Mouse (Mus musculus) kidney, postnatal 36 days (tissue): ENCODE results near the gene Ccnyl1.
"Not testable (repeated sequence)": the region's sequence is repeated elsewhere in the genome, so short reads cannot be mapped to it uniquely, and the experiment has no call there.

Experiments used
- DNase-seq, 2 experiments: peaks; one replicate each; pipeline ENCODE4 v3.0.0; 2021 to 2022; ENCODE audit warnings: mixed read lengths in 2 of 2

Ccnyl1 gene

DNA sequence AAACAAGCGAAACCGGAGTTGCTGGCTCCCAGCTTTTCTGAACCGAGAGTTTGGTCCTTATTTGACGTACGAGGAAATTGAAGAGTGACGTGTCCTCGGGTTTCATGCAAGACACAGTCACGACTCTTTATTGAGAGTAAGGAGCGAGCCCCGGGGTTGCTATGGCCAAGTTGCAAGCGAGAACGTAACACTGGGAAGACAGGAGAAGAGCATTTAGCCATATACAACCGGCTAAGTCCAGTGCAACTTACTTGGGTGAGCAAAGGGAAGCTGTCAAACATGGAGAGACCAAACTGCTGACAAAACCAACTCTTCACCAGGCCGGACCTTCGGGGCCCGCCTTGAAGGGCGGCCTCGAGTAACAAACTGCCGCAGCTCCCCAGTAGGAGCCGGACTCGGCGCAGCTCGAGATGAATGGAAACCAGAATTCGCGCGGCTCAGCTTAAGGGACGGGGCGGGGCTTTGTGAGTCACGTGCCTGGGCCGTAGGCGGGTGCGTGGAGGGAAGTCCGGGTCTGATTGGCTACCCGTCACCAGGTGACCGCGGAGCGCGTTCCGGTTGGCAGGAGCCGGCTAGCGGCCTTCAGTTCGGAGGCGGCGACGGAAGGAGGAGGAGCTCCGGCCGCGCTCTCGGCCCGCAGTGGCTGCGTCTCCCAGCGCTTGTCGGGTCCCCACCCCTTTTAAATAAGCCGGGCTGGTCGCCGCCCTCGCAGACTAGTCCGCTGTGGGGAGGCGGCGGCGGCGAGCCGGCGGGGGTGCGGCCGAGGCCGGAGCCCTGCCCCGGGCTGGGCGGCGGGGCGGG, at the start of gene Ccnyl1:
TSS of gene Ccnyl1 (plus strand) at position 243 of the 801 bp plus-strand sequence.
- DNase-seq = peak; percentile 98 to 99

DNA sequence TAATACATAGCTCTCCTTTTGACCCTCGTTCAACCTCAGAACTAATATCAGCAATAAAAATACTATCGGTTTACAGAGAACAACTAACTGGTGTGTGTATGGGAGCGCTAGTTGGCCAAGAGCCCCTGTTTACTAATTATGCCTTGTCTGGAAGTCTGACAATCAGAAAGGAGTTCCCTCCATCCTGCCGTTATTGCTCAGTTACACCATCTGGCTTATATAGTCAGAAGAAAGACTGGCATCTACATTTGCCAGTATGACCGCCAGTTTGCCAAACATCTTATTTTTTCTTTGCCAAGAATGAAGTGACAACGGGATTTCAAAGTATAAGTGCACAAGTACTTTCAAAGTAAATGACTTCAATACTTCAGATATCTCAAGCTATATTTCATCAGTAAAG, 49.2 kb upstream of the Ccnyl1 start:
- no peak for DNase-seq

DNA sequence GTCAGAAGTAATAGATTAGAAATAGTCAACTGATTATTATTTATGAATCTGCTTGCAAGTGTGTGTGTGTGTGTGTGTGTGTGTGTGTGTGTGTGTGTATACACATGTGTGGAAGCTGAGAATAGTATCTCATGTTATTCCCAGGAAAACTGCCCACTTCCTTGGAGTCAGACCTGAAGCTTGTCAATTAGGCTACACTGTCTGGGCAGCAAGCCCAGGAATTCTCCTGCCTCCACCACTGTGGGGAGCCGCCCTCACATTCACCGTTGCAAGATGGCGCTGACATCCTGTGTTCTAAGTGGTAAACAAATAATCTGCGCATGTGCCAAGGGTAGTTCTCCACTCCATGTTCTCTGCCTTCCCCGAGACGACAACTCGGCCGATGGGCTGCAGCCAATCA, 47.7 kb upstream of the Ccnyl1 start:
- not testable (repeated sequence) for DNase-seq

DNA sequence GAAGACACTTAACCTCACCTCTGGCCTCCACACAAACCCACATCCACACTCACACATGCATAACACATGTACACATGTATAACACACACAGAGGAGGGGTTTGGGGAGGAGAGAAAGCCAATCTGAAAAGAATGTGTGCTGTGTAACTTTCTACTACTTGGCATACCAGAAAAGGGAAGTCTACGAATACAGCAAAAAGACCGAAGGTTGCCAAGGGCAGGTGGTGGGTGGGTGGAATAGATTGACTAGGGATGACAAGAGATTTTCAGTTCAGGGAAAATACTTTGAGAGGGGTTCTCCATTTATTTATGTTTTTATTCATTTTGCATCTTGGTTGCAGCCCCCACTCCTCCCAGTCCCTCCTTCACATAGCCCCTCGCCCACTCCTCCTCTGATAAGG, 45.7 kb upstream of the Ccnyl1 start:
- DNase-seq = no peak

DNA sequence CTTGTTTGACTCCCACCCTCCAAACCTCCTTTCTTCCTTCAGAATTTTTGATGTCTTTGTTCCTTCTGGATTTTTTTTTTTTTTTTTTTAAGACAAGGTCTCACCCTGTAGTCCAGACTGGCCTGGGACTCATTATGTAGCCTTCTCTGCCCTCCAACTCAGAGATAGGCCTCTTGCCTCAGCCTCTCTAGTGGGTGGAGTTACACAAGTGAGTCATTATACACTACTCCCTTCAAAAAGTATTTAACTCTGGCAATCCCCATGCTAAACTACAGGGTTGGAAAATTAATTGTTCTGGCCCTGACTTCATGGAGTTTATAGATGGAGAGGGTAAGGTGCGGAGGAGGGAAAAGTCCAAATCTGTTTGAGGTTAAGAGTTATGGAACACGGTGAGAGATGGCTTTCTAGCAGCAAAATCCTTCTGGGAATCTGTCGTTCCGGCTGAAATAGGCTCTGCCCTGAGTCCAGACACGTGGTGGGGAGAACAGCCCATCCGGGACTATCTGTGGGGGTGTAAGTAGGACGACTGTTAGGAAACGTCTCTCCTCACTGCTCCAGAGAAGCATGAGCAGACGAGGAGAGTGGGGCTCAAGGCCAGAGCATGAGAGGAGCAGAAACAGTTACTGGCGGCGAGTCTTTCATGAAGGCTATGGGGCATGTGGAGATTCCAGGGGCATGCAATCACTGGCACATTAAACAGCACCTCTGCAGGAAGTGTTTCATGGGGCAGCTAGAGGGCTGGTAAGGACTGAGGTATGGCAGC, 40.7 kb upstream of the Ccnyl1 start:
- no peak for DNase-seq

DNA sequence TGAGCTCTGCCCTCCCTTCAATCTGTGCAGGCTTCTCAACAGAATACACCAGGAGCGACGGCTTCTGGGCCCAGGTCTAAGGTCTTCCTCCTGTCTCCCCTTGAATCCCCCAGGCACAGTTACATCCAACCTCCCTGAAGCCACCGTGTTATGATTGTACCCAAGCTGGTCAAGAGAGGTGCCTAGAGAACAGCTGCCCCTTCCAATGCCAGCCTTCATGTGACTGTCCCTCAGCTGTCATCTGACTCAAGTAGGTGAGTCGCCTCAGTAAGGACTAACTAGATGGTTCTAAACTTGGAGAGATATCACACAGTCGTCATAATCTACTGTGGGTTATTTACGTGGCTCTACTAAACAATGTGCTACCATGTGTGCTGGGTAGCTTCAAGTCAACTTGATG, 36.6 kb upstream of the Ccnyl1 start:
- no peak for DNase-seq

DNA sequence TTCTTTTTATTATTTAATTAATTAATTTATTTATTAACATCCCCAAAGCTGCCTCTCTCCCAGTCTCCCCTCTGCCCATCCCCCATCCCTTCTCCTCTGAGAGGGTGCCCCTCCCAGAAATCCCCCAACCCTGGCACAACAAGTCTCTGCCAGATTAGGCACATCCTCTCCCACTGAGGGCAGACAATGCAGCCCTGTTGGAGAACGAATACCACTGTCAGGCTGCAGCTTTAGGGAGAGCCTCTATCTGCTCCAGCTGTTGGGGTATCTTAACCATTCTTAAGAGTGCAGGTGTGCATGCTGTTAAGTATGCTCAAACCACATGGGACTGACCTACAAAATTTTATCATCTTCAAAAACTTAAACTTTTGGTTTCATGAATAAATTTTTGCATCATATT, 34.8 kb upstream of the Ccnyl1 start:
- DNase-seq = no peak

DNA sequence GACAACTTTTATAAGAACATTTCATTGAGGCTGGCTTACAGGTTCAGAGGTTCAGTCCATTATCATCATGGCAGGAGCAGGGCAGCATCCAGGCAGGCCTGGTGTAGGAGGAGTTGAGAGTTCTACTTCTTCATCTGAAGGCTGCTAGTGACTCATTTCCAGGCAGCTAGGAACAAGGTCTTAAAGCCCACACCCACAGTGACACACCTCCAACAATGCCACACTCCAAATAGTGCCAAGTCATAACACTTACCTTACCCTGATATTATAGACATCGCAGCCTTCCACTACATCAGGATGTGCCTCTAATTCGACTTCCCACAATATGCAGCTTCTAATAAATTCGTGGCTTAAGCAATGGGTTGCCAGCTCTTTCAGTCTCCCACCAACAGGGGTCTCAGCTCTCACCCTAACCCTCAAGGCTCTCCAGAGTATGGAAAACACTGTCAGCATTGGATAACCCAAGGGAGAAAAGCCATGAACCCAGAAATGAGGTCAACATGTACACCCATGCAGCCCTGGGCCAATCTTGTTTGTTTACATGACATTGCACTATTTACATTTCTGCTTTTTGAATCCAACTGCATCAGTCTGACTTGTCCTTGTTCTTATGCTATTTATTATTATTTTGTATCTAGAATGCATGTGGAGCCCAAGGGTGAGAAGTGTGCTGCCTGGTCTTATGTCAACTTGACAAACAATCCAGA, 33.7 kb upstream of the Ccnyl1 start:
- no peak for DNase-seq

DNA sequence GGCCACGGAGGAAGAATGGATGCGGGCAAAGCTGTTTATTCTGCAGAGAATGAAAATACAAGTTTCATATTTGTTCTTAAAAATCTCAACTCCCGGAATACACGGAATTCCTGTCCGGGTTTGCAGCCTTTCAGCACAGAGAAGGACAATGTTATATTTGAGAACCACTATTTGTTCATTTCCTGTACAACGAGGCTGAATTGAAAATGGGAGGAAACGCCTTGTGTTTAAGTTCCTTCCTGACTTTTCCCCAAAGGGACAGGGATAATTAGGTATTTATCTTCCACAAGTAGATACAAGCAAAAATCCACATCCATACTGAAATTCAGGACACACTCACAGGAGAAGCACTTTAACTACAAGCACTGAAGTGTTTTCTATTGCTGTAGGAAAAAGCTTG, 31.4 kb upstream of the Ccnyl1 start:
- DNase-seq = peak; percentile 4 to 20

DNA sequence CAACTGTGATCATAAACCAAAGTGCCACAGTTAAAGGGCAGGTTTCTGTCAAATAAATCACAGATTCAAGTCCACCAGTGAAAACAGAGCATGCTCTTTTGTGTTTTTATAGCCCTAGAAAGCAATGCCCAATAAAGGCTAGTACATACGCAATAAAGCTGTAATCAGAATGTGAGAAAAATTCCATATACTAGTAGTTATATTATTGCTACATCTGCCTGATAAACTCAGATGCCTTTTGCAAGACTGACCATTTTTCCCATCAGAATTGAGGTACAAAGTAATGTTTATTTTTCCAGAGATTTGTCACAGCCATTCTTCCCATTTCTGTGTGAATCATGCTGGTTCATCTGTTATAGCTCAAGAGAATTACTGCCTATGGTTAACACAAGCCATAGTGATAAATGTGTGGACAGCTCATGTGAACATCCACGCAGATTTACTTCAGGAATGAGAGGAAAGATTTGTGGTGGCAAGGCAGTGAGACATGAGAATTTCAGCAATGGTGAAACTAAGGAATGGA, 23.1 kb upstream of the Ccnyl1 start:
- no peak for DNase-seq

DNA sequence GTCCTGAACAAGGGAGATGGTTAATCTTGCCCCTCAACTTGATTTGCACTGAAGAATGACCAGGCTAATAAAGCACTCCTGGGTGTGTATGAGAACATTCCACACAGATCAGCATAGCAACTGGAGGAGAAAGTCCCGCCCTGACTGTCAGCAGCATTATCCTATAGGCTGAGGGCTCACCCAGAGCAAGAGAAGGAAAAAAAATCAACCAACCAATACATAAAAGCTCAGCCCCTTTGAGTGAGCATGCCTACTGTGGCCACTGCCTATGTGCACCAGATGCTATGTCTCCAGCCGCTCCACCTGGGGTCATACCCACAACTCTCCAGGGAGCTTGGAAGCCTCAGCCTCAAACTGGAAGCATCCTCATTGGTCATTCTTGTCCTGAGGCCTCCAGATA, 20.8 kb upstream of the Ccnyl1 start:
- no peak for DNase-seq

DNA sequence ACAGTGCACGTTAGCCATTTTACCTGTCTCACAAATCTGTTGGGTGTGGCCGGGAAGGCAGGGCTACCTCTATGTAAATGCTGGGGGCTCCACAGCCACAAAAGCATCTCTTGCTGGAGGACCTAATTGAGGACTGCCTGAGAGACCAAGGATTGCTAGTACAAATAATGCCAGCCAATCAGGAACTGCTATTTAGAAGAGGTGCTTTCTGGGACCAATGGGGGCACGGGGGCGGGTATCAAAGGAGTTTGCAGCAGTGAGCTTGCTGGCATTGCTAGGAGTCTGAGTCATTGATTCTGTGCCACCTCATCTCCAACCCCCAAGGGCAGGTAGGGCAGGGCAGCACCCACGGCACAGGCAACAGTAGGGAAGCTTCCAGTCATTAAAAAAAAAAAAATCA, 16.3 kb upstream of the Ccnyl1 start:
- DNase-seq = no peak

DNA sequence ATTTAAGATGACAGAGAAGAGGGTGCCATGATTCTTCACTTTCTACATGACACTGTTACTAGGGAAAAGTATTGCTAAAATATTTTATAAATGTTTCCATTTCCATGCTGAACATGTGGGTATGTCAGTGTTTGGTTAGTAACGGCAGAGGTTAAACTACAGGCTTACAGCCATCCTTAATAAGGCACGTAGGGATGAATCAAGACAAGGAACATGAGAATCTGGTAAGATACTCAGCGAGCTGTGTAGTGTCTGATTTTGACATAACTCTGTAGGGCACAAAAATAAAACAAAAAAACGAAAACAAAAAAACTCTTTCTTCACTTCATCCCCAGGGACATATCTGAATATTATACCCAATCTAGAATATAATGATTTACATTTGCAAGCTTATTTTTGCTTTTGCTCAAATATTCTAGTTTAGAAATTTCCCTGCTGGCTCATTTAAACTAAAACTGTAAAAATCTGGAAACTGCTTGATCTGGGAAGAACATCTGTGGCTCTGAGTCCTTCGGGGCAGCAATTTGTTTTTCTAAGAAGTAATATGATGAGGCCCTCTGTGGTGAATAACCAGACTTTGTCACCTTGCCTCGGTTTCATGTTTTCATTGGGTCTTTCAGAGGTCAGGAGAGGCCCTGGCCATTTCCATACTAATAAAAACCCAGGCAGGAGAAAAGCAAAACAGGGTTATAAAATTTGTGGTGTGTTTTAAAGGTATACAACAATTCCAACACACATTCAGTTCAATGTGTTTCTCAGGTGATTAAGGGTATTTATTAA, 14.0 kb upstream of the Ccnyl1 start:
- DNase-seq = no peak

DNA sequence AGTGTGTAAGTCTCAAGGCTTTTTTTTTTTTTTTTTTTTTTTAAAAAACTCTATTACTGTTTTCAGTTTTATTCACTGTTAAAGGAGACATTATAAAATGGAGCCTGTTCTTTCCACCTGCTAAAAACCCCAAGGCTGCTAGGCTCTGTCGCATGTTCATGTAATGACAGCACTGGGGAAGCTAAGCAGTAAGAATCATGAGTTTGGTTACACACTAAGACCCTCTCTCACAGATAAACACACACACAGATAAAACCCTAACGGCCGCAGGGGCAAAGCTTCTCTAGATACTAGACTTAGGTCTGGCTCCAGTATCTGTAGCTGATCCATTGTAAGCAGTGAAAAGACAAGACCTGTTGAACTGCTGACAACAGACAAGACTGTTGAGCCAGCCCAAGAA, 8.8 kb upstream of the Ccnyl1 start:
- no peak for DNase-seq

DNA sequence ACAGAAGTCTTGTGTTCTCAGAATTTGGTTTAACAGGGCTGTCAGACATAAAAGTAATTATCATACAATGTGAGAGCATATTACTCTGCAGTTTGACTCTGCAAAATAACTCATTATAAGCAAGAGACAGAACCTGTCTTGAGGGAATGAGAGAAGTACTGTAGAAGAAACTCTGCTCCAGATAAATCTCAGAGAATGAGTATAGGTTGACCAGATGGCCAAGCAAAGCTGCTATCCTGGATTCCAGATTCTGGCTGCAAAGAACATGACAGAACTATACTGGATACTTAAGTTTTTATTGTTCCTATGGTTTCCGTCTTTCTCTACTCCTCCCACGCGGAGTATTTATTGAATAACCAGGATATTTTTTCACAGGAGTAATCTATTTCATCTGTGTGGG, 7.2 kb upstream of the Ccnyl1 start:
- no peak for DNase-seq

DNA sequence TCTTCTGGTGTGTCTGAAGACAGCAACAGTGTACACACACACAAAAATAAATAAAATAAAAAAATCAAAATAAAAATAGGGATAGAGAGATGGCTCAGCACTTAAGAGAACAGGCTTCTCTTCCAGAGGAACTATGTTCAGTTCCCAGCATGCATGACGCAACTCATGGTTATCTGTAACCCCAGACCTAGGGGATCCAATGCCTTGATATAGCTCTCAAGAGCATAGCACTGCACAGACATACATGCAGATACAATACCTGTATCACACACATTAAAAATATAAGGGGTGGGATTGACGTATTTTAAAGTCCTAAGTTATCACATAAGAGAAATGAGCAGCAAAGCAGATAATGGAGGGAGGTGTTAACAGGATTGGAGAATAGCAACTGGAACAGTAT, 5.8 kb upstream of the Ccnyl1 start:
- no peak for DNase-seq

DNA sequence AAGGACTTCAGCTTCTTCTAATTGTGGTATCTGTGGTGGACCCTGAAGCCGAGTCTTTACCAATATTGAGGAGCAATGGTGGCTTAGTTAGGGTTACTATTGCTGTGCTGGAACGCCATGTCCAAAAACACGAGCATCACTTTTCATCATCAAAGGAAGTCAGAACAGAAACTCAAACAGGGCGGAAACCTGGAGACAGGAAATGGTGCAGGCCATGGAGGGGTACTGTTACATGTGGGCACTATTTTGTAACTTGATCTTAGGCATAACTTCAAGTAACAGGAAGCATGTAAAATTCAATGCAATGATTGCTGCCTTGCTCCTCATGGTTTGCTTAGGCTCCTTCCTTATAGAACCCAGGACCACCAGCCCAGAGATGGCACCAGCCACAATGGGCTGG, 2.2 kb upstream of the Ccnyl1 start:
- no peak for DNase-seq

DNA sequence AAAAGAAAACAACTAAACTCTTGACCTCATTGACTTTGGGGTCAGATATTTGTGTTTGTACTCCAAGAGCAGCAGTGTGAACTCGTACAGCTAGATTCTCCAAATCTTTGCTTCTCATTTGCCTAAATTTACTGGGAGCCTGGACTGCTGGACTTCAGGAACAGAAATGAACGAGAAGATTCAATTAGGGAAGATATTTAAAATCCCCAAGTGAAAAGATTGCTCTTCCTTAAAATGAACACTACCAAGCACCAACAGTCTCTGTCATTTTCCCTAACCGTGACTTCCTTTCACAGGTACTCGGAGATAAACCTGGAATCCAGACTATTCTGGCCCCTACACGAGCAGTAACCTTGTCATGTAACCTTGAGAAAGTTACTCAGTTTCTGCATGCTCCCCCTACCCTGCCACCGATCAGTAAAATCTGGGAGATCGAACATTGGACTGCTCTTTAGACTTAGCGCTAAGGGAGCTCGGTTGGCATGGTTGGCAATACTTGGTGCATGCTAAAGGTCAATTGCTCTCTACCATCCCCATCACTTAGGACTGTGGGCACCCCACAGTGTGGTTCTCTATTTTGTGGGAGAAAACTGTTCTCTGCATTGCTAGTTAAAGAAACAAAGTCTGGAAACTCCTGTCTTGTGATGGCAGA, 568 bp upstream of the Ccnyl1 start:
- DNase-seq = peak; percentile 14 to 31

DNA sequence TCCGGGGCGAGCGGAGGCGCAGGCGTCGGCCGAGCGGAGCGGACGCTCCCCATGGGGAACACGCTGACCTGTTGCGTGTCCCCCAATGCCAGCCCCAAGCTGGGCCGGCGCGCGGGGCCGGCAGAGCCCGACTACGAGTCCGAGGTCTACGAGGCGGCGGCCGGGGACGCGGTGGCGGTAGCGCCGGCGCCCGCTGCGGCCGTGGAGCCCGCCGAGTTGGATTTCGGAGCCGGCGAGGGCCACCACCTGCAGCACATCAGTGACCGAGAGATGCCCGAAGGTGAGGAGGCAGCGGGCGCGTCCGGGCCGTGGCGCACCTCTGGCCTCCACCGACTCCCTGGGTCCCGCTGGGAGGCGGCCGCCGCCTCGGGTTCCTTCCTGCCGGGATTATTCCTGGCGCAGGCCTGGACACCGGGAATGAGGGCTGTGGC, 881 bp downstream of the Ccnyl1 start:
- DNase-seq = peak; percentile 37 to 71

DNA sequence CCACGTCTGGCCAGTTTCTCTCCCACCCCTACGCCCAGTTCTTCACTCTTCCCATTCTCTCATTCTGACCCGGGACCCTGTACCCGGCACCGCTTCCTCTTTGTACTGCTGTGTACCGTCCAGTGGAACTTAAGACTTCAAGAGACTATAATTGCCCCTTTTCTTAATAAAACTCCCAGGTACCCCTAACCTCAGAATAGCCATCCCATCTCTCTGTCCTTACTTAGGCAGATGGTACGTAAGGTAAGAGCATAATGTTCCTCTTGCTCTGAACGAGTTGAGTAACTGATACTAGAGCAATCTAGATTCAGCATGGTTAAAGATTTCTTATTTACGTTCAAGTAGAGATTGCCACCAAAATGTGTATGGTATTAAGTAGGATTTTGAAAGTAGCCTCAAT, 1.3 kb downstream of the Ccnyl1 start:
- DNase-seq = no peak

DNA sequence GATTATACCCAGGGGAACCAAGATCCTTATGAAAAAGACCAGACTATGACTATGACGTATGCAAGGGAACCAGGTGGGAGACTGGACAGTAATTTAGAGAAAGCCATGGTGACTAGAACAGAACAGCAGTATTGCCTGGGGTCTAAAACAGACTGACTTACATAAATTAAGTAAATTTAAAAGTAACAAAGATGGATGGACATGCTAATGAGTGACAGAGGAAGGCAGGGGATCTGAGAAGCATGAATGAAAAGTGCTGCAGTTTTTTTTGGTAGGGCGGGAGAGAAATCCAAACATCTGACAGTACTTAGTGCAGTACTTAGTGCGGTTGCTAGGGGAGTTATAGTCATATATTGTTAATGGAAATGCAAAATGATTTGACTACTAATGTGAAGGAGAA, 4.9 kb downstream of the Ccnyl1 start:
- no peak for DNase-seq

DNA sequence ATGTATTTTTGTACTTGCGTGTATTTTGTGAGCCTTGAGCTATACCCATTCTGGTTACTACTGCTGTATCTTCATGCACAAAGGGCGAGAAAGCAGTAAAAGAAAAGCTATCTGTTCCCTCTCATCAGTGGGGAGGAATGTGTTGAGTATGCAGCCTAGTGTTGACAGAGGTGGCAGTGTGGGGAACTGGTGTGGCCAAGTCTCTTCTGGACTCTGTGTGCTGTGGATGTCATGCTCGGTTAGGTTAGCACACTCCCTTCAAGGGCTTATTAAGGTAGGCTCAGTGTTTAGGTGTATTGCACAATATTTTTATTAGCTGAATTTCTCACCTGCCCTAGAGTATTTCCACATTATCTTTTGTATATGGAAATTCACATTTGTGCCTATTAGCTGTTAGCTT, 11.5 kb downstream of the Ccnyl1 start:
- peak; percentile 47 to 57 for DNase-seq
